Mouse (Mus musculus) stomach, embryonic 14.5 days (tissue): Measurements from ENCODE around the gene Mlxip. TPM values are rescaled to one million over a fixed set of nuclear protein-coding genes. Genes with fewer than 3 reads are reported as not detected.

Source experiments
- ATAC-seq: fragments of 200-750 bp; cut with Nextera tagmentation; 2 replicates; pipeline ENCODE4 v1.8.0; 2017; ENCODE audit warnings: low read depth, moderate TSS enrichment; ENCODE audit not compliant: insufficient number of reproducible peaks, insufficient read depth, low FRiP score
- H3K27ac ChIP-seq: fragments of 300-500 bp; sonication (generic); 2 replicates; pipeline ENCODE4 v1.5.1; 2014; ENCODE audit warnings: mild to moderate bottlenecking, low read length, moderate library complexity, mixed read lengths
- H3K27me3 ChIP-seq: fragments of 300-500 bp; sonication (generic); 2 replicates; pipeline ENCODE4 v1.6.1; 2014; ENCODE audit warnings: low read length, control low read depth, mixed read lengths; ENCODE audit not compliant: control insufficient read depth, insufficient read depth
- H3K36me3 ChIP-seq: fragments of 300-500 bp; sonication (generic); 2 replicates; pipeline ENCODE4 v1.6.1; 2014; ENCODE audit warnings: mild to moderate bottlenecking, control low read depth, low read length, moderate library complexity, mixed read lengths; ENCODE audit not compliant: control insufficient read depth, insufficient read depth
- H3K4me1 ChIP-seq: fragments of 300-500 bp; sonication (generic); 2 replicates; pipeline ENCODE4 v1.6.1; 2014; ENCODE audit warnings: low read length, control low read depth, mixed read lengths; ENCODE audit not compliant: control insufficient read depth, insufficient read depth
- H3K4me2 ChIP-seq: fragments of 300-500 bp; sonication (generic); replicated peaks from 2 replicates; pipeline ENCODE4 v1.6.1; 2014; ENCODE audit warnings: low read depth, low read length, control low read depth
- H3K4me3 ChIP-seq: fragments of 300-500 bp; sonication (generic); 2 replicates; pipeline ENCODE4 v1.5.1; 2014; ENCODE audit warnings: low read depth, low read length, control low read depth
- H3K9ac ChIP-seq: fragments of 300-500 bp; sonication (generic); replicated peaks from 2 replicates; pipeline ENCODE4 v1.6.1; 2014; ENCODE audit warnings: low read depth, mild to moderate bottlenecking, control low read depth, low read length, moderate library complexity, mixed read lengths
- H3K9me3 ChIP-seq: fragments of 300-500 bp; sonication (generic); 2 replicates; pipeline ENCODE4 v1.6.1; 2016; ENCODE audit warnings: low read depth, low read length, control low read depth; ENCODE audit not compliant: control insufficient read depth
- WGBS: fragments of 180-500 bp; shearing (Covaris S2); extraction: QIAGEN DNeasy Blood & Tissue Kit; methylation state at CpG from one replicate; pipeline ENCODE4 v1.1.7; 2014; 5-methylcytosine and 5-hydroxymethylcytosine counted together
- polyA plus RNA-seq: library from polyadenylated mRNA; unstranded; fragments of >200 nt; fragmentation: Nextera tagmentation; extraction: Ambion mirVana; gene quantifications from 2 replicates; pipeline ENCODE4 v1.2.1, GENCODE M21; 2014

Mlxip gene
- polyA plus RNA-seq, 1 experiment from 2014 or later, result 27.6 TPM

- H3K9ac ChIP-seq, result no peak overlapping the region
- no peak overlapping the region for H3K4me2 ChIP-seq
- no peak overlapping the region for H3K27ac ChIP-seq
- peaks cover 54% of the 10 kb centered on the region for H3K36me3 ChIP-seq
- H3K4me3 ChIP-seq, result no peak overlapping the region
- no peaks in the 10 kb centered on the region for H3K27me3 ChIP-seq
- no peaks in the 10 kb centered on the region for H3K4me1 ChIP-seq
- WGBS, result 82% methylated on average over 4 of the region's 4 CpGs
- no peak for ATAC-seq
- H3K9me3 ChIP-seq, result no peaks in the 10 kb centered on the region
These were observed 37.3 kb upstream of the Mlxip start for GRCm38 (mm10) chr5:123357253-123357652.

DNA sequence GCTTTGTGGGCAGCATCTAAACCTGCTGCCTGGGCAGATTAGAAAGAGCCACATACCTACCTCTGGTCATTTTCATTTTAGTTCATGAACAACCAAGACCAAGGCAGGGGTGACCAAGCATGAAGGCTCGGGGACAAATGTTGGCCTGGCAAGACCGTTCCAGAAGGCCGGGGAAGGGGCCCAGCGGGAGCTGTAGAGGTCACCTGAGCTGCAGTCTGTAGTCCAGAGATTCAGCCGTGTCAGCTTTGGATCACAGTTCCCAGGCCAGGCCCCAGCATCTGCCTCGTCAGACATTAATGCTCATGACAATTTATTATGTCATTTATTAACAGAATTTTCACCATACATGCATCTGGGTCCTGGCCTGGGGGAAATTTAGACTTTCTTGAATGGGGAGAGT lies 35.2 kb upstream of the Mlxip start:
- no peak for ATAC-seq
- no peaks in the 10 kb centered on the region for H3K27me3 ChIP-seq
- peaks cover 65% of the 10 kb centered on the region for H3K36me3 ChIP-seq
- WGBS, result 87% methylated on average over 6 of the region's 6 CpGs
- no peak overlapping the region for H3K4me2 ChIP-seq
- H3K27ac ChIP-seq, result no peak overlapping the region
- H3K4me1 ChIP-seq, result no peaks in the 10 kb centered on the region
- H3K9ac ChIP-seq, result no peak overlapping the region
- no peaks in the 10 kb centered on the region for H3K9me3 ChIP-seq
- no peak overlapping the region for H3K4me3 ChIP-seq

DNA sequence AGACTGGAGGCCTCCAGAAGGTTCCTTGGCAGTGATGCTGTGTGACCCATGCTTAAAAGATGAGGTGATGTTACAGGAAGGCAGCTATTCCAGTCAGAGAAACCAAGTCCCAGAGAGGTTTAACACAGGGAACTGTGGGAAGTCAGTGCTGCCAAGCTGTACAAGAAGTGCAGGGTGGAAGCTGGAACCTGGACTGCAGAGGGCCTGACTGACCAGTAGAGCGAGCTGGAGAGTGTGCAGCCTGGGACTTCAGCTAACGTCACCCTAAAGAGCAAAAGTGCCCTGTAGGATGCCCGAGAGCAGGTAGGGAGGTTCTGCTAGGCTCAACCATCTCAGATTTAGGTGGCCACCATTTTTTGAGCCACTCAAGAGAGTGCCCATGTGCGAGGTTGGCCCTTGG lies 31.7 kb upstream of the Mlxip start:
- Histone ChIP-seq H3K36me3 (peaks cover 60% of the 10 kb centered on the region), H3K4me2 (no peak overlapping the region), H3K9me3 (no peaks in the 10 kb centered on the region), H3K27ac (no peak overlapping the region), H3K4me3 (no peak overlapping the region), H3K27me3 (no peaks in the 10 kb centered on the region), H3K9ac (no peak overlapping the region), H3K4me1 (no peaks in the 10 kb centered on the region)
- WGBS, result 83% methylated on average over 4 of the region's 4 CpGs
- ATAC-seq, result no peak

DNA sequence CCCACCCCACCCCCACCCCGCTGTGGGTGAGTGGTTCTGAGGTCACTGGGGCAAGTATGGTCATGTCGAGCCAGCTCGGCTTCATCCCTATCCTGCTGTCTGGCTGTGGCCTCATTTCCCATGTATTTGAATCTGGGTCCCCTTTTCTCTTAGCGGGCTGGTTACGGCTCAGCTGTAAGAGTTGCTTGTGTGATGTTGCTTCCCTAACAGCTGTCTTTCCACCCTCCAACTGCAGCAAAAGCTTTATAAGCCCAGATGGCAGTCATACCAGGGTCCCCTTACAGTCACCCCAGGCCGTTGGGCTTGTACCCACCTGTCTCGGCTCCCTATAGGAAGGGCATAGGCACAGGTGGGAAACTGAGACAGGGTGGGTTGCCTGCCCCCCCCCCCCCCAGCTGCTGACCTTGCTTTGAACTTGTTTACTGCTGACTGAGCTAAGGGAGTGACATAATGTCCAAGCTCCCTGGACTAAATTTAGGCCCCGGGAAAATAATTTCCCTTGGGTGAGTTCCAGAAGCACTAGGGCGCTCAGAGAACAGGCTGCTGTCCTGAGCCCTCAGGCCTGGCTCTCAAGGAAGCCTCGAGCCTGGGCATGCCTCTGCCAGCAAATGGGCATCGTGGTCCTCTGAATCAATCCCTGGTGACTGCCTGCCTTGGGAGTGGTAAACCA lies 30.2 kb upstream of the Mlxip start:
- ATAC-seq, result no peak

DNA sequence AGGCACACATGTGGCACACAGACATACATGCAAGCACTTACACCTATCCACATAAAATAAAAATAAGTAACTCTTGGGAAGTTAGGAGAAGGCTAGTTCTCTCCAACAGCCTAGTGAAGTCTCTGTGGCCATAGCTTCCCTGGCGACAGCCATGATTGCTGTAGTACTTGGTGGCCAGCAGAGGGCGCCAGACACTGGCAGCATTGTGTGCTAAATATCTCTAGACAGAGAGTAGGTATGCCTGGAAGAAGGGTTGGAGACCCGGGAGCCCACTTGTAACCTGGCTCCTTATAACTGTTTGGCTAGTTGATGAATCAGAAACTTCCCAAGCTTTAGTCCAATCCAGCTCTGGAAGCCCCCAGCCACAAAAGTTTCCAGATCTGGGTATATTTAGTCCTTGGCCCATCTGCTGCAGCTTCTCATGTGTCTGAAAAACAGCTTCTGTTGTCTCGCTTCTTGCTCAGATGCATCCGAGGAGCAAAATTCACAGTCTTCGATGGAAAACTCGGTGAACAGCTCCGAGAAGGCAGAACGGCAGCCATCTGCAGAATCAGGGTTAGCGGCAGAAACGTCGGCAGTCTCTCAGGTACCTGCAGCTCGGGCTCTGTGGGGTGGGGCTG lies 25.6 kb upstream of the Mlxip start:
- Histone ChIP-seq H3K36me3 (peaks cover 55% of the 10 kb centered on the region), H3K27me3 (no peaks in the 10 kb centered on the region), H3K9me3 (no peaks in the 10 kb centered on the region), H3K27ac (no peak overlapping the region), H3K4me2 (no peak overlapping the region), H3K9ac (no peak overlapping the region), H3K4me1 (no peaks in the 10 kb centered on the region), H3K4me3 (no peak overlapping the region)
- no peak for ATAC-seq
- 77% methylated on average over 13 of the region's 13 CpGs for WGBS

More for the DNA sequence above, 30.2 kb upstream of the Mlxip start:
- H3K9me3 ChIP-seq, result no peaks in the 10 kb centered on the region
- no peaks in the 10 kb centered on the region for H3K4me1 ChIP-seq
- no peak overlapping the region for H3K9ac ChIP-seq
- no peak overlapping the region for H3K4me3 ChIP-seq
- no peak overlapping the region for H3K4me2 ChIP-seq
- H3K36me3 ChIP-seq, result peaks cover 47% of the 10 kb centered on the region
- WGBS, result 90% methylated on average over 11 of the region's 11 CpGs
- no peaks in the 10 kb centered on the region for H3K27me3 ChIP-seq
- no peak overlapping the region for H3K27ac ChIP-seq

DNA sequence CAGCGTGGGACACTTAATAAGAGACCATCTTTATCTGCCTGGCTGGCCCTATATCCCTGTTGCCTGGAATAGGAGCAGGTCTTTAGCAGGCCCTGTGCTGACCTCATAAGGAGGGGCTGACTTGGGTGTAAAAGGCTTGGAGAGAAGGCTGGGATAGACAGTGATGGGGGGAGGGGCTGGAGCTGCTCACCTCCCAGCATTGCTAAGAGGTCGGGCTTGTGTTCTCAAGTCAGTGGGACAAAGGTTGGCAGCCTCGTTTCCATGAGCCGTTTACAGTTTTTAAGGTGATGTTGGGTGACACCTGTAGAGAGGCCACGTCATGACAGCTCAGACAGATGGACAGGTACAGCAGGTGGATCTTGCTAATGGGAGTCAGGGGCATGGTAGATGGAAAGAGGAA lies 24.5 kb upstream of the Mlxip start:
- Histone ChIP-seq H3K9ac (no peak overlapping the region), H3K4me2 (no peak overlapping the region), H3K4me1 (no peaks in the 10 kb centered on the region), H3K36me3 (peaks cover 47% of the 10 kb centered on the region), H3K27me3 (no peaks in the 10 kb centered on the region), H3K4me3 (no peak overlapping the region), H3K9me3 (no peaks in the 10 kb centered on the region), H3K27ac (no peak overlapping the region)
- WGBS, result 84% methylated on average over 5 of the region's 5 CpGs
- no peak for ATAC-seq

DNA sequence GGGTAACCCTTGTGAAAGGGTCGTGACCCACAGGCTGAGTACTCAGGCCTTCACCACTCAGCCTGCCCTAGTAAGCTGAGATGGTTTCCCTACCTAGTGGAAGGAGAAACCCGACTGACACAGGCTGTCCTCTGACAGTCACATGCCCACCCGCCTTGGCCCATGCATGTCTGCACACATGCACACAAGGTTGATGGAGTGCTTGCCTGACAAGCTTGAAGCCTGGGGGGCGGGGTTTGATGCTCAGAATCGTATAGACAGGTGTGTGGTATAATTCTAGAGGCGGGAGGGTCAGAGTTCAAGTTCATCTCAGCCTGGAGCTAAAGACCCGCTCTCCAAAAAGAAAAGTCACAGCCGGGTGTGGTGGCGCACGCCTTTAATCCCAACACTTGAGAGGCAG lies 19.3 kb upstream of the Mlxip start:
- Histone ChIP-seq H3K36me3 (peaks cover 28% of the 10 kb centered on the region), H3K4me1 (0 out of 2 replicates have a peak, but pooled peaks cover 2% of the 10 kb centered on the region), H3K9me3 (no peaks in the 10 kb centered on the region), H3K4me2 (no peak overlapping the region), H3K27me3 (no peaks in the 10 kb centered on the region), H3K27ac (no peak overlapping the region), H3K9ac (no peak overlapping the region), H3K4me3 (no peak overlapping the region)
- ATAC-seq, result no peak
- 84% methylated on average over 10 of the region's 10 CpGs for WGBS

DNA sequence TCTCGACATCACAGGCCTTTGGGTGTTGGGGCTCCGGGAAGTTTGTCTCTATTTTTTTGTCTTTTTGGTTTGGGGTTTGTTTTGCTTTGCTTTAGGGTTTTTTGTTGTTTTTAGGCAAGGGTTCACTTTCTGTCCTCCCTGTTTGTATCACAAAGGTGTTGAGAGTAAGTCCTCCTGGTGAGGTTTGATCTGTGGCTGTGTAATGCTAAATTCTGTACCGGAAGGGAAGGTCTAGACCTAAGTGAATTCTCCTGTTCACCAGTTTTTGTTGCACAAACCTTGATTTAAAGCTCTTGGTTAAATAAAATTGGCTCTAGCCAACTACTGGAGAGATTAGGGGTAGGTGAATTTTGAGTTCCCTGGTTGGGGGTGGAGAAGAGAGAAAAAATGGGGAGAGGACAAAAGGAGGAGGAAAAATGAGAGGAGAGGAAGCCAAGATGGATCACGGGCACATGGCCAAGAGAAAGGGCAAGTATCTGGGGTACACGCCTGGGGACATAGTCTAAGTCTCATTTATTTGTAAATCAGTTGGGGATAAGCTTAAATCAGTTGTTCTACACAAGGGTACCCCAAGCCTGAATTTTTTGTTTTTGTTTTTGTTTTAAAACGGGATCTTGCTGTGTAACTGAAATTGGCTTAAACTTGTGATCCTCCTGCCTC lies 18.7 kb upstream of the Mlxip start:
- ATAC-seq, result no peak
- 90% methylated on average over 6 of the region's 6 CpGs for WGBS
- Histone ChIP-seq H3K27ac (peak overlapping the region; percentile 21; the same call in 1 of the 2 replicates), H3K4me2 (no peak overlapping the region), H3K27me3 (no peaks in the 10 kb centered on the region), H3K4me3 (no peak overlapping the region), H3K36me3 (peaks cover 23% of the 10 kb centered on the region), H3K4me1 (0 out of 2 replicates have a peak, but pooled peaks cover 2% of the 10 kb centered on the region), H3K9me3 (no peaks in the 10 kb centered on the region), H3K9ac (no peak overlapping the region)
